Mouse (Mus musculus): ENCODE data around the gene Tox3.

GRCm38 (mm10) chr8:90378036-90378435 lies 29.9 kb upstream of the Tox3 start:
- TF ChIP-seq GATA1 (IDR thresholded peaks at IDR 0.05; ENCODE audit: borderline replicate concordance, low read length) (no peak), CTCF (IDR thresholded peaks at IDR 0.05; ENCODE audit: low read depth, low read length) (no peak), POLR2AphosphoS5 (IDR thresholded peaks at IDR 0.05; ENCODE audit: insufficient replicate concordance, low read depth, low read length) (no peak)
